Mouse (Mus musculus) left cerebral cortex, postnatal 14 days (tissue): ENCODE data around the gene Ilkap. TPM values are rescaled to one million over a fixed set of nuclear protein-coding genes. Genes with fewer than 3 reads are reported as not detected.
A peak's percentile ranks its signal among the peaks of the same experiment; 100 is the strongest.

Experiments used
- DNase-seq, 2 experiments: peaks; one replicate each; pipeline ENCODE4 v3.0.0; 2021 to 2022; ENCODE audit warnings: low spot score in 2 of 2, mixed read lengths in 1 of 2
- intact Hi-C: fragments of 180-260 bp; cut with DNase I; formaldehyde crosslinking; loops from one replicate; pipeline ENCODE4 v1.15.1; 2025
- total RNA-seq, 2 experiments: library from RNA; stranded (reverse); gene quantifications; 2 replicates each; pipeline ENCODE4 v1.2.3; 2021

Ilkap gene
- total RNA-seq, 2 experiments from 2014 or later = 49.9 to 56.0 TPM

DNA sequence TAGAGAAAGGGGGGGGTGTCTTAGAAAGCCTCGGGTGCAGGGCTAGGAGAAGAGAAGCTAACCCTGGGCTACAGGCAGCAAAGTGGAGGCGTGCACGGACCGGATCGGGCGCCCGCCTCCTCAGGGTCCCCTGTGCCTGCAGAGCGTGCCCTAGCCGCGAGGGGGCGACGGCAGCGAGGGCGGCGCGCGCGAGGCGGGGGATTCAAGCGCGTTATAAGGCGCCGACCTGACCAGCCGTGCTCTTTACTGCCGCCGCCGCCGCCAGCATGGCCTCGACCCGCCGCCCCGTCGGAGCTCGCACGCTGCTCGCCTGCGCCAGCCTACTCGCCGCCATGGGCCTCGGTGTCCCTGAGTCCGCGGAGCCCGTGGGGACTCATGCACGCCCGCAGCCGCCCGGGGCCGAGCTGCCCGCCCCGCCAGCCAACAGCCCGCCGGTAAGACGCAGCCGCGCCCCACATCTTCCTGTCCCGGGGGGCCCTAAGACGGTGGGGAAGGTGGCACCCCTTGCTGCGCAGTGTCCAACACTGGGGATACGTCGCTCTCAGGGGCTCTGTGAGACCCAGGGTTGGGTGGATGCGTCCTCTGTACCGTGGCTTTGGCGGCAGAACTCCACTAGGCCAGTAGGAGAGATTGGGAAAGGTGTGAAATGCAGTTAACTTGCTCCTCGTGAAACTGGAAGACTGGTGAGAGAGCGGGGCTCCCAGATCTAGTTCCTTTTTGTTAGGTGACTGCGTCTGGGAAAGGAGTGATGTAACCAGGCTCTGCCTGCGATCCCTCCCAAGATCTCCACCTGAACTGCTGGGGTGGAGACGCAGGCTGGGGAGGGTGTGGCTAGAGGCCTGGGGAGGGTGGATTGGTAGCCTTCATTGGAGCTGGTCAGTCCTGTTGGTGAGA, 32.2 kb downstream of the Ilkap start, which contains the start of gene Erfe:
Erfe (plus strand) TSS at position 216 of the 894 bp plus-strand sequence.
- peak; percentile 30 to 46 for DNase-seq
- intact Hi-C loops = no loop called here

DNA sequence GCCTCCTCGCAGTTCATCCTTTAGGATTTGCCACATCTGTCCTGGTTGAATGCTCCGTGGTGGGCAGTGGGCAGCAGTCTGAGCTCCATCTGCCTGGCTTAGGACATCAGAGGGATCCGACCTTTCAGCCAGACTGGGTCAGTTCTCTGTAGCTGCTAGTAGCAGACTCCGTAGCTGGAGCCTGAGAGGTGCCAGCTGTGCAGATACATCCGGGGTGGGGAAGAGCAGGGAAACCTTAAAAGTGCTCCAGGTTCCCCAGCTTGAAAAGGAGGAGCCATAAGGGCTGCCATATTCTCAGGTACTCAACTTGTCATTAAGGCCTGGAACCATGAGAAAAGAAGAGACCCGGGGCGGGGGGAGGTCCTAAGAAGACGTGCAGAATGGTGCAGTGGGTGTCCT, 32.8 kb downstream of the Ilkap start:
- DNase-seq = no peak
- intact Hi-C loops = no loop called here

DNA sequence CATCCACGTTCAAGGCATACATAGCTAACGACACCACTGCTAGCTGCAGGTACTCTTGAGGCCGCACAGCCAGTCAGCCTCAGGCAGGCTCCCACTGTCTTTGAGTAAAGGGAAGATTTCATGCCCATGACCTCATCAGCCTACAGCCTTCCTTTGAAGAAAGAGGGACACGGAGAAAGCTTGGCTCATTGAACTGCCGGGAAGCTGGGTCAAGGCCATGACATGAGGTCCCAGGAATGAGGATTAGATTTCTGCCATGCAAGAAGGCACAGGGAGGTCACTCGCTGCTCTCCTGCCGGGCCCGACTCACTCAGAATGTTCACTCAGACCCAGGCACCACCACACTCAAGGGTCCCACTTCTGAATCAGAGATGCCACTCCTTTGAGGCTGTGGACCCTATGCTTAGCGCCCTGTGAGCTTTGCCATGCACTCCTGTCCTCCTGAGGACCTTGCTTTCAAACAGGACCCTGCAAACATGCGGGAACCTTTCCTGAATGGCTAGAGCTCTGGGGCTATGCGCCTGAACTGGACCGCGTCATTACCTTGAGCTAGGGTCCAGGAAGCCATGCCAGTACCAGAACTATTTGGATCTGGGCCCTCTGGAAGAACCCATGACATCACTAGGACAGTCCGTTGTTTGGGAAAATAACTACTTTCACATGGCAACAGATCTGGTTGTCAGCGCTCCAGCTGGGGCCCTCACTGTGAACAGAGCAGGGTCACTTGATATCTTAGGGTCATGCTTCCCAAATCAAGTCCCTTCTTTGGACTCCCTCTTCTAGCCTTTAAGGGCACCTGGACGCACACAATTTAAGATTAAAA, 33.6 kb downstream of the Ilkap start:
- DNase-seq = no peak
- intact Hi-C loops = no loop called here

- no peak for DNase-seq
- intact Hi-C loops = no loop called here
Observed at GRCm38 (mm10) chr1:91362113-91362512, 36.5 kb downstream of the Ilkap start.

DNA sequence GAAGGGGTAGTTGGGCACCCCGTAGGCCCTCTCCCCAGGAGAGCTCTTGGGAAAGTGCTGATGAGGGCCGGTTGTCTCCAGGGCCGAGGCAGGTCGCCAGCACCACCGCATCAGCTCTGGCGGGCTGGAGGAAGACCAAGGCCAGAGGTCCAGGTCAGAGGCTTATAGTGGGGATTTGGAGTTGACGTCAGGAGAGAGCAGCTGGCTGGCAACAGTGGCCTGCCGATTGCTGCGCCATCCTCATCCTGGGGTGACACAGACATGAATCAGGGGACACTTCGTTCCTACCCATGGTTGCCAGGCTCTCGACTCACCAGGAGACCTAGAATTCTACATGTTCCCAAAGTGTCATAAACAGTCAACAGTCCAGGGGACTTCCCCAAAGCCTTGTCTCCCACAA, 42.5 kb downstream of the Ilkap start:
- intact Hi-C loops = no loop called here
- no peak for DNase-seq

DNA sequence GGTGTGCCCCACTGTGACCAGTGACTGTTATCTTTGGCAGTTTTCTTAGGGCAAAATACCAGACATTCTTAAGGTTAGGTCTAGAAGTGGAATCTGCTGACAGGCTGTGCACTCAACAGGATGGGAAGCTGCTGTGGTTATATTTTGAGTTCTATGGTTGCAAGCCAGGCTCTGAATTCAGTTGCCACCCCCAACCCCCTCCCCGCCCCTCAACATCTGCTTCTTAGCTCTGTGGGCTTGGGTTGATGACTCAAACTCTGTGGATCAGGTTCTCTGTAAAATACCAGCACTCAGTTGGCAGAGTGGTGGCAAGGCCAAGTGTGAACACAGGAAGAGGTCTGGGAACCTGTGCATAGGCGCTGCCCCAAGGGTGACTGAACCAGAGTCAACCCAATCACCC, 46.3 kb downstream of the Ilkap start:
- intact Hi-C loops = no loop called here
- DNase-seq = no peak

- intact Hi-C loops = no loop called here
Observed at GRCm38 (mm10) chr1:91351249-91351648, 47.4 kb downstream of the Ilkap start.

DNA sequence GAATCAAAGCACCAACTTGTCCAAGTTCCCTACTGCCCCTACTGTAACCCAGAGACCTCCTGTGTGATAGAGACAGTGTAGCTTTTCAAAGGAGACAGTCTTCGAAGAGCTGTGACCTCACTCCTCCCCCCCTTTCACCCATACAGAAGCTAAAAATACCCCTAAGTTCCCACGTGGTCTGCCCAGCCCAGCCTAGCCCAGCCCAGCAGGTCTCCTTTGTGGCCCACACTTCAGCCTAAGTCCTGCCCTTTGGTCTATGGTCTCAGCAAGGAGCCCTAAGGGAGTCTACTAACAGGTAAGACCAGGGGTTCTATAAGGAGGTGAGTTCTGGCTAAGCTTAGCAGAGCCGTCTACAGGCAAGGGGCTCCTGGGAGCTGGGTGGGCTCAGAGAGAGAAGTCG, 47.8 kb downstream of the Ilkap start, which contains the start of gene Klhl30:
Klhl30 (plus strand) TSS at position 176 of the 400 bp plus-strand sequence.
- intact Hi-C loops = no loop called here

More at GRCm38 (mm10) chr1:91351249-91351648, 47.4 kb downstream of the Ilkap start:
- DNase-seq = no peak

DNA sequence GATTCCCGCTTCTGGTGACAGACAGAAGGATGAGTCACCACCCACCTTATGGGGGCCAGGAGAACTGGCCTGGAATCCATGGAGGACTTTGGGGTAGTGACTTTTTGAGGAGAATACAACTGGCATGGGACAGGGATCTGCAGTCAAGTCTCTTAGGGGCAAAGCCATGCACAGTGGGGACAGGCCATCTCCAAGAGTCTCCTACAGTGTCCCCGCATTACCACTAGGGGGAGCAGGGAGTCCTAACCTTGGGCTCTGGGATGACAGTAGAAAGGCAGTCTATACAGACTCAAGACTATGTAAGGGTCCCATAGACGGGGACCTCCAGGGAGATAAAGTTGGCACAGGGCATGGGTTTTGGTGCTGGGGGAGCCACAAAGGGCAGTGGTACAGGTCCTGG, 51.7 kb downstream of the Ilkap start:
- intact Hi-C loops = no loop called here
- peak; percentile 30 to 51 for DNase-seq

More for the DNA sequence above, 47.8 kb downstream of the Ilkap start, which contains the start of gene Klhl30:
- DNase-seq = no peak

GRCm38 (mm10) chr1:91344921-91345685, 53.5 kb downstream of the Ilkap start:
- intact Hi-C loops = no loop called here
- DNase-seq = no peak

GRCm38 (mm10) chr1:91344001-91344400, 54.6 kb downstream of the Ilkap start:
- DNase-seq = peak in 1 of 2 experiments; percentile 33
- intact Hi-C loops = no loop called here

DNA sequence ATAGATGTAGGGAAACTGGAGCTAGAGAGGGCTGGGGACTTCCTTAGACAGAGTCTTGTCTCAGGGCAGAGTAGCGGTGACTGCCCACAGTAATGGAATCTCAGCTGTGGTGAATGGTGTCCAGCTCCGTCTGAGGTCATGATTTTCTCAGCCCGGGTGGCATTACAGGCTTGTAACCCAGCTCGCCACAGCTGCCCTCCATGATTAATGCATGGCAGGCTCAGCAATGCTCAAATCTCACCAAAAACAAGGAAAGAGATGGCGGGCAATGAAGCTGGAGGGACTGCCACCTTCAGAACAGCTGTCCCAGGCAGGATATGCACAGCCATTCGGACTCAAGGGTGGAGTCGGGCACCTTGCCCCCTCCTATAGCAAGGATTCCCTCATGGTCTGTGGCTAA, 61.3 kb downstream of the Ilkap start:
- intact Hi-C loops = no loop called here

GRCm38 (mm10) chr1:91333582-91333981, 65.0 kb downstream of the Ilkap start:
- intact Hi-C loops = no loop called here
- no peak for DNase-seq

More for the DNA sequence above, 61.3 kb downstream of the Ilkap start:
- no peak for DNase-seq

GRCm38 (mm10) chr1:91332102-91332501, 66.5 kb downstream of the Ilkap start:
- peak; percentile 18 to 32 for DNase-seq
- intact Hi-C loops = no loop called here

GRCm38 (mm10) chr1:91325488-91326042, 73.0 kb downstream of the Ilkap start:
- no peak for DNase-seq
- intact Hi-C loops = no loop called here

GRCm38 (mm10) chr1:91324646-91325045, 74.0 kb downstream of the Ilkap start:
- DNase-seq = no peak
- intact Hi-C loops = no loop called here
